Mouse (Mus musculus) heart, embryonic 14.5 days (tissue): ENCODE results near the gene Dnajc22. TPM values are rescaled to one million over a fixed set of nuclear protein-coding genes. Genes with fewer than 3 reads are reported as not detected.
"Not testable (repeated sequence)": the region's sequence is repeated elsewhere in the genome, so short reads cannot be mapped to it uniquely, and the experiment has no call there.

Source experiments
- ATAC-seq: fragments of 200-750 bp; cut with Nextera tagmentation; 2 replicates; pipeline ENCODE4 v1.8.0; 2017; ENCODE audit warnings: low read depth, moderate TSS enrichment; ENCODE audit not compliant: insufficient number of reproducible peaks, insufficient read depth, low FRiP score
- H3K27ac ChIP-seq, 2 experiments: fragments of 200-500 bp in 1 of 2; fragments of 300-500 bp in 1 of 2; sonication (generic) in 1 of 2; replicated peaks in 1 of 2; 2 replicates each; pipeline ENCODE4 v1.5.1; 2012 to 2014; ENCODE audit warnings: low read depth in 2 of 2, low read length in 2 of 2, control low read depth in 1 of 2, mild to moderate bottlenecking in 1 of 2, mixed read lengths in 1 of 2; ENCODE audit not compliant: control insufficient read depth in 1 of 2, insufficient read depth in 1 of 2
- H3K27me3 ChIP-seq: fragments of 300-500 bp; sonication (generic); 2 replicates; pipeline ENCODE4 v1.6.1; 2014; ENCODE audit warnings: mild to moderate bottlenecking, low read length, control low read depth; ENCODE audit not compliant: control insufficient read depth, insufficient read depth
- H3K36me3 ChIP-seq: fragments of 300-500 bp; sonication (generic); 2 replicates; pipeline ENCODE4 v1.6.1; 2014; ENCODE audit warnings: mild to moderate bottlenecking, control low read depth, low read length, mixed read lengths; ENCODE audit not compliant: control insufficient read depth, insufficient read depth
- H3K4me1 ChIP-seq, 2 experiments: fragments of 200-500 bp in 1 of 2; fragments of 300-500 bp in 1 of 2; sonication (generic) in 1 of 2; 2 replicates each; pipeline ENCODE4 v1.6.1; 2012 to 2014; ENCODE audit warnings: low read length in 2 of 2, control low read depth in 1 of 2, mixed read lengths in 1 of 2; ENCODE audit not compliant: control insufficient read depth in 2 of 2, insufficient read depth in 2 of 2
- H3K4me2 ChIP-seq: fragments of 300-500 bp; sonication (generic); 2 replicates; pipeline ENCODE4 v1.6.1; 2014; ENCODE audit warnings: mild to moderate bottlenecking, low read length
- H3K4me3 ChIP-seq, 2 experiments: fragments of 200-500 bp in 1 of 2; fragments of 300-500 bp in 1 of 2; sonication (generic) in 1 of 2; 2 replicates each; pipeline ENCODE4 v1.5.1; 2012 to 2014; ENCODE audit warnings: low read length in 2 of 2, mild to moderate bottlenecking in 2 of 2, control low read depth in 1 of 2, low read depth in 1 of 2, moderate library complexity in 1 of 2; ENCODE audit not compliant: control insufficient read depth in 1 of 2, insufficient read depth in 1 of 2
- H3K9ac ChIP-seq: fragments of 300-500 bp; sonication (generic); 2 replicates; pipeline ENCODE4 v1.6.1; 2014; ENCODE audit warnings: mild to moderate bottlenecking, low read length
- H3K9me3 ChIP-seq: fragments of 300-500 bp; sonication (generic); 2 replicates; pipeline ENCODE4 v1.6.1; 2016; ENCODE audit warnings: low read length, control low read depth; ENCODE audit not compliant: control insufficient read depth
- WGBS: fragments of 180-500 bp; shearing (Covaris S2); extraction: QIAGEN DNeasy Blood & Tissue Kit; methylation state at CpG from one replicate; pipeline ENCODE4 v1.1.7; 2014; 5-methylcytosine and 5-hydroxymethylcytosine counted together
- polyA plus RNA-seq: library from polyadenylated mRNA; unstranded; fragments of >200 nt; fragmentation: Nextera tagmentation; extraction: Ambion mirVana; gene quantifications from 2 replicates; pipeline ENCODE4 v1.2.1, GENCODE M21; 2014

The Dnajc22 gene
- polyA plus RNA-seq, 1 experiment from 2014 or later = 1.3 TPM

DNA sequence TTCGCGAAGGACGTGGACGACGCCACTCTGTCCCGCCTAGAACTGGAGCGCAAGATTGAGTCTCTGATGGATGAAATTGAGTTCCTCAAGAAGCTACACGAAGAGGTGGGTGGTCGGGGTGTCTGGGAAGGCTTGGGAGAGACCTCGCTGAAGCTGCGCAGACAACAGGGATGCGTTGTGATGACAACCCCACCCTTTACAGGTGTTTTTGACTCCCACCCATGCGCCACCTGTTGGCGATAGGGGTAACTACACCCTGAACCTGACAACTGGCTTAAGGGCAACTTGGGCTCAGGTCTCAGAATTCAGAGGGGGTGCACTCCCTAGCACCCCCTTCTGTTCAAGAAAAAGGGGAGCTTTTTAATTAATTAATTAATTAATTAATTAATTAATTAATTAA, 36.6 kb upstream of the Dnajc22 start:
- no peak for ATAC-seq
- no peak overlapping the region for H3K27ac ChIP-seq
- 7% methylated on average over 14 of the region's 14 CpGs for WGBS
- H3K9ac ChIP-seq = no peak overlapping the region
- no peaks in the 10 kb centered on the region for H3K9me3 ChIP-seq
- no peaks in the 10 kb centered on the region for H3K36me3 ChIP-seq
- H3K4me3 ChIP-seq = no peak overlapping the region; a peak in 1 of 4 replicates
- peaks cover 3 to 13% of the 10 kb centered on the region in 2 experiments; a peak in 3 of 4 replicates for H3K4me1 ChIP-seq
- peaks cover 85% of the 10 kb centered on the region for H3K27me3 ChIP-seq
- H3K4me2 ChIP-seq = peak overlapping the region; percentile 77

GRCm38 (mm10) chr15:99065557-99066165, 27.3 kb upstream of the Dnajc22 start:
- 73% methylated on average over 12 of the region's 12 CpGs for WGBS
- peaks cover 26% of the 10 kb centered on the region for H3K27me3 ChIP-seq

DNA sequence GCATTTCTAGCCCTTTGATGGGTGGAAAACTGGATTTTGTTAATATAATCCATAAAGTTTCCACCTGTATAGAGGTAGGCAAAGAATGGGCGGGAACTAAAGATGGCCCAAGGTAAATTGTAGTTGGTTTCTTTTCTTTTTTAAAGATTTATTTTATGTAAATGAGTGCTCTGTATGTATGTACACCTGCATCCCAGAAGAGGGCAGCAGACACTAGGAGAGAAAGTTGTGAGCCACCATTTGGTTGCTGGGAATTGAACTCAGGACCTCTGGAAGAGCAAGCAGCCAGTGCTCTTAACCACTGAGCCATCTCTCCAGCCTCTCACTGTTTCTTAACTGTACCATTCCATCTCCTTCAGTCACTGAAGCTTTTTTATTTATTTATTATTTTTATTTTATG, 21.0 kb upstream of the Dnajc22 start:
- H3K9ac ChIP-seq = no peak overlapping the region
- ATAC-seq = no peak
- peaks cover 6% of the 10 kb centered on the region for H3K36me3 ChIP-seq
- H3K27me3 ChIP-seq = peaks cover 6% of the 10 kb centered on the region; the same call in 1 of the 2 replicates
- no peak overlapping the region for H3K27ac ChIP-seq
- H3K4me2 ChIP-seq = no peak overlapping the region
- no peak overlapping the region for H3K4me3 ChIP-seq
- WGBS = 77% methylated on average over 1 of the region's 1 CpGs
- no peaks in the 10 kb centered on the region for H3K9me3 ChIP-seq
- peaks cover 9 to 19% of the 10 kb centered on the region in 2 experiments for H3K4me1 ChIP-seq

More at GRCm38 (mm10) chr15:99065557-99066165, 27.3 kb upstream of the Dnajc22 start:
- no peak for ATAC-seq
- no peak overlapping the region for H3K27ac ChIP-seq
- H3K9ac ChIP-seq = no peak overlapping the region
- no peak overlapping the region for H3K4me2 ChIP-seq
- no peaks in the 10 kb centered on the region for H3K4me1 ChIP-seq
- no peaks in the 10 kb centered on the region for H3K36me3 ChIP-seq
- H3K9me3 ChIP-seq = no peaks in the 10 kb centered on the region
- H3K4me3 ChIP-seq = no peak overlapping the region

GRCm38 (mm10) chr15:99074019-99074599, 18.9 kb upstream of the Dnajc22 start, which contains the start of gene Troap:
Troap (plus strand) TSS chr15:99074575.
- H3K4me3 ChIP-seq = peak within 1 kb of the TSS; percentile 51 to 77
- peaks cover 10 to 23% of the 10 kb centered on the region in 2 experiments for H3K4me1 ChIP-seq
- peaks cover 24% of the 10 kb centered on the region for H3K36me3 ChIP-seq
- H3K9me3 ChIP-seq = no peaks in the 10 kb centered on the region
- peak within 1 kb of the TSS; percentile 85 for H3K9ac ChIP-seq
- 19% methylated on average over 9 of the region's 9 CpGs for whole genome bisulfite sequencing
- H3K4me2 ChIP-seq = peak within 1 kb of the TSS; percentile 95
- H3K27ac ChIP-seq = peak within 1 kb of the TSS; percentile 91 to 94
- peak; percentile 15; the same call in 1 of the 2 replicates for ATAC-seq
- H3K27me3 ChIP-seq = peaks cover 2% of the 10 kb centered on the region; the same call in 1 of the 2 replicates

- peaks cover 28% of the 10 kb centered on the region for H3K36me3 ChIP-seq
- peak; percentile 98 for ATAC-seq
- H3K27ac ChIP-seq = peak overlapping the region; percentile 91 to 94
- H3K4me3 ChIP-seq = peak overlapping the region; percentile 51 to 77
- WGBS = under 1% methylated on average over 44 of the region's 44 CpGs
- H3K27me3 ChIP-seq = no peaks in the 10 kb centered on the region
- H3K4me1 ChIP-seq = peaks cover 10 to 23% of the 10 kb centered on the region in 2 experiments
- no peaks in the 10 kb centered on the region for H3K9me3 ChIP-seq
- H3K4me2 ChIP-seq = peak overlapping the region; percentile 95
- peak overlapping the region; percentile 85 for H3K9ac ChIP-seq
Measured at GRCm38 (mm10) chr15:99074600-99075333, 18.2 kb upstream of the Dnajc22 start.

DNA sequence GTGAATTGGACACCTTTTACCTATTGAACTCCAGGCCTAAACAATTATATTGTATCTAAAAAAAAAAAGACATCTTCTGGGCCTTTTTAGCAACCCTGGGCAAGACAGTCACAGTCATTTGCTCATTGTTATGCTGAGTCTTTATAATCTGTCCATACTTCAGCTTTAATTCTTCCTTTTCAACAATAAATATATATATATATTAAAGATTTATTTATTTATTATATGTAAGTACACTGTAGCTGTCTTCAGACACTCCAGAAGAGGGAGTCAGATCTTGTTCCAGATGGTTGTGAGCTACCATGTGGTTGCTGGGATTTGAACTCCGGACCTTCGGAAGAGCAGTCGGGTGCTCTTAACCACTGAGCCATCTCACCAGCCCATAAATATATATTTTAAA, 17.0 kb upstream of the Dnajc22 start:
- H3K9ac ChIP-seq = peak overlapping the region; percentile 85; the same call in 1 of the 2 replicates
- H3K9me3 ChIP-seq, H3K27ac ChIP-seq, H3K4me3 ChIP-seq, ATAC-seq, H3K27me3 ChIP-seq: not testable (repeated sequence)
- H3K4me1 ChIP-seq = peaks cover 10 to 23% of the 10 kb centered on the region in 2 experiments
- WGBS = 100% methylated on average over 3 of the region's 3 CpGs
- peaks cover 39% of the 10 kb centered on the region for H3K36me3 ChIP-seq
- peak overlapping the region; percentile 95 for H3K4me2 ChIP-seq

- Histone ChIP-seq H3K27ac (no peak overlapping the region), H3K36me3 (peaks cover 62% of the 10 kb centered on the region), H3K4me1 (peaks cover 10 to 23% of the 10 kb centered on the region in 2 experiments), H3K4me2 (no peak overlapping the region), H3K9me3 (no peaks in the 10 kb centered on the region), H3K4me3 (no peak overlapping the region), H3K9ac (0 out of 2 replicates have a peak overlapping the region, but pooled peaks have one; percentile 21), H3K27me3 (no peaks in the 10 kb centered on the region; the same call in 1 of the 2 replicates)
- WGBS = 80% methylated on average over 15 of the region's 15 CpGs
- no peak for ATAC-seq
Measured at GRCm38 (mm10) chr15:99078181-99078910, 14.6 kb upstream of the Dnajc22 start.
